Mouse (Mus musculus): ENCODE measurements around the gene Ftl1. TPM values are rescaled to one million over a fixed set of nuclear protein-coding genes. Genes with fewer than 3 reads are reported as not detected.

Ftl1 gene
- total and polyA plus RNA-seq, 3 experiments, result 213 to 903 (median 308) TPM

GRCm38 (mm10) chr7:45494548-45494947 lies 34.9 kb upstream of the Ftl1 start:
- Histone ChIP-seq H3K36me3 (ENCODE audit: control insufficient read depth, insufficient read depth, low read length) (no peaks in the 10 kb centered on the region), H3K9ac (ENCODE audit: low read depth, low read length) (no peak overlapping the region), H3K79me2 (replicated peaks; ENCODE audit: control insufficient read depth, insufficient read depth, low read length) (no peaks in the 10 kb centered on the region), H3K27ac (peak overlapping the region; percentile 82), H3K4me3 (no peak overlapping the region), H3K27me3 (ENCODE audit: control insufficient read depth, insufficient read depth, low read length) (no peaks in the 10 kb centered on the region), H3K4me1 (ENCODE audit: control insufficient read depth, insufficient read depth, low read length) (peaks cover 2% of the 10 kb centered on the region)
- intact Hi-C loops (cut with DNase I), result loop anchor here (2.0 kb wide), 1 partner anchor 14 kb away; no protein-coding TSS in a partner anchor
- no peak for TF ChIP-seq POLR2A (IDR thresholded peaks at IDR 0.05; ENCODE audit: insufficient read depth, low read depth, low read length)
- TF ChIP-seq EP300 (IDR thresholded peaks at IDR 0.05; ENCODE audit: insufficient read depth, low read depth, low read length), result no peak
- no peak for TF ChIP-seq CTCF (IDR thresholded peaks at IDR 0.05)
- 68% methylated on average over 9 of the region's 9 CpGs for WGBS
- peak; percentile 46 to 59 for DNase-seq

DNA sequence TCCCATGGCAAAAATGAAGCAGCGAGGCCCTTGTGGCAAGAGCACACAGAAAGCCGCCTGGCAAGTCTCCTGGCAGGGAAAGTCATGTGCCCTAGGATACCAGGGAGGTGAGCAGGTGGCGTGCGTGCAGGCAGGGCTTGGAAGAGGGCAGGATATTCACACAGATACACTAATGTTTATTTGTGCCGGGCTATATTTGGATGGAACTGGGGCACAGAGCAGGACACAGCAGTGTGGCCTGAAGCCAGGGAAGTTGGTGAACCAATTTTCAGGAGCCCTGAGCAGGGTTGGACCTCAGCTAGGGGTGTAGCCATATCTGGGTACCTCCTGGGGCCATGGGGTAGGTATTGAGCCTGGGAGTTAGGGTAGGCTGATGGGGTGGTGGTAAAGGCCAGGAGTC lies 33.3 kb upstream of the Ftl1 start:
- H3K36me3 ChIP-seq (ENCODE audit: control insufficient read depth, insufficient read depth, low read length), result no peaks in the 10 kb centered on the region

GRCm38 (mm10) chr7:45492225-45492844 lies 32.7 kb upstream of the Ftl1 start:
- 93% methylated on average over 8 of the region's 8 CpGs for WGBS
- H3K4me3 ChIP-seq, result no peak overlapping the region
- TF ChIP-seq EP300 (IDR thresholded peaks at IDR 0.05; ENCODE audit: insufficient read depth, low read depth, low read length), result no peak
- TF ChIP-seq POLR2A (IDR thresholded peaks at IDR 0.05; ENCODE audit: insufficient read depth, low read depth, low read length), result no peak
- TF ChIP-seq CTCF (IDR thresholded peaks at IDR 0.05), result no peak
- H3K27me3 ChIP-seq (ENCODE audit: control insufficient read depth, insufficient read depth, low read length), result no peaks in the 10 kb centered on the region
- intact Hi-C loops (cut with DNase I), result loop anchor here (2.0 kb wide), 1 partner anchor 32 kb away; no protein-coding TSS in a partner anchor
- DNase-seq, result no peak
- no peaks in the 10 kb centered on the region for H3K79me2 ChIP-seq (replicated peaks; ENCODE audit: control insufficient read depth, insufficient read depth, low read length)
- H3K4me1 ChIP-seq (ENCODE audit: control insufficient read depth, insufficient read depth, low read length), result peaks cover 4% of the 10 kb centered on the region
- no peak overlapping the region for H3K9ac ChIP-seq (ENCODE audit: low read depth, low read length)
- H3K27ac ChIP-seq, result peak overlapping the region; percentile 82
- H3K36me3 ChIP-seq (ENCODE audit: control insufficient read depth, insufficient read depth, low read length), result no peaks in the 10 kb centered on the region

More for the DNA sequence above, 33.3 kb upstream of the Ftl1 start:
- H3K27ac ChIP-seq, result peak overlapping the region; percentile 82
- no peaks in the 10 kb centered on the region for H3K79me2 ChIP-seq (replicated peaks; ENCODE audit: control insufficient read depth, insufficient read depth, low read length)
- H3K27me3 ChIP-seq (ENCODE audit: control insufficient read depth, insufficient read depth, low read length), result no peaks in the 10 kb centered on the region
- 57% methylated on average over 5 of the region's 5 CpGs for WGBS
- TF ChIP-seq POLR2A (IDR thresholded peaks at IDR 0.05; ENCODE audit: insufficient read depth, low read depth, low read length) (no peak), EP300 (IDR thresholded peaks at IDR 0.05; ENCODE audit: insufficient read depth, low read depth, low read length) (peak; percentile 58; the same call in 1 of the 2 replicates)
- no peak overlapping the region for H3K4me3 ChIP-seq
- H3K9ac ChIP-seq (ENCODE audit: low read depth, low read length), result no peak overlapping the region
- intact Hi-C loops (cut with DNase I), result loop anchor here (2.0 kb wide), 1 partner anchor 32 kb away; no protein-coding TSS in a partner anchor
- peak; percentile 52 to 62 for DNase-seq
- peaks cover 4% of the 10 kb centered on the region for H3K4me1 ChIP-seq (ENCODE audit: control insufficient read depth, insufficient read depth, low read length)

DNA sequence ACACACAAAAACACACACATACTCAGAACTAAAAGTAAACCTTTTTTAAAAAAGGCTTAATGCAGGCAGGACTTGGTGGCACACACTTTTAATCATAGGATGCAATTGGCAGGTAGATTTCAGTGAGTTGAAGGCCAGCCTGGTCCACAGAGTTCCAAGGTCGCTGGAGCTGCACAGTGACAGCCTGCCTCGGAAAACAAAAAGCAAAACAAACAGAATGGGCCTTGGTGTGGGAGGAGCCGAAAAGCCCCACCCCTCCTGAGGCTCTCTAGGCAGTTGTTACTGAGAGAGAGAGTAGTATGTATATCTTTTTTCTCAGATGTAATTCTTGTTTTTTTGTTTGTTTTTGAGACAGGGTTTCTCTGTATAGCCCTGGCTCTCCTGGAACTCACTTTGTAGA lies 31.6 kb upstream of the Ftl1 start:
- DNase-seq, result no peak
- Histone ChIP-seq H3K9ac (ENCODE audit: low read depth, low read length) (no peak overlapping the region), H3K79me2 (replicated peaks; ENCODE audit: control insufficient read depth, insufficient read depth, low read length) (no peaks in the 10 kb centered on the region), H3K27me3 (ENCODE audit: control insufficient read depth, insufficient read depth, low read length) (no peaks in the 10 kb centered on the region), H3K4me1 (ENCODE audit: control insufficient read depth, insufficient read depth, low read length) (peaks cover 4% of the 10 kb centered on the region), H3K36me3 (ENCODE audit: control insufficient read depth, insufficient read depth, low read length) (no peaks in the 10 kb centered on the region), H3K4me3 (no peak overlapping the region), H3K27ac (peak overlapping the region; percentile 41; the same call in 1 of the 2 replicates)
- WGBS, result 15% methylated on average over 3 of the region's 3 CpGs
- intact Hi-C loops (cut with DNase I), result no loop called here
- TF ChIP-seq POLR2A (IDR thresholded peaks at IDR 0.05; ENCODE audit: insufficient read depth, low read depth, low read length), result 0 out of 2 replicates have a peak, but pooled peaks have one; percentile 8
- TF ChIP-seq EP300 (IDR thresholded peaks at IDR 0.05; ENCODE audit: insufficient read depth, low read depth, low read length), result no peak
- TF ChIP-seq CTCF (IDR thresholded peaks at IDR 0.05), result no peak

- Histone ChIP-seq H3K9ac (ENCODE audit: low read depth, low read length) (no peak overlapping the region), H3K79me2 (replicated peaks; ENCODE audit: control insufficient read depth, insufficient read depth, low read length) (no peaks in the 10 kb centered on the region), H3K27me3 (ENCODE audit: control insufficient read depth, insufficient read depth, low read length) (no peaks in the 10 kb centered on the region), H3K4me1 (ENCODE audit: control insufficient read depth, insufficient read depth, low read length) (peaks cover 4% of the 10 kb centered on the region), H3K4me3 (no peak overlapping the region), H3K36me3 (ENCODE audit: control insufficient read depth, insufficient read depth, low read length) (no peaks in the 10 kb centered on the region), H3K27ac (peak overlapping the region; percentile 41; the same call in 1 of the 2 replicates)
- no peak for TF ChIP-seq CTCF (IDR thresholded peaks at IDR 0.05)
- no peak for TF ChIP-seq POLR2A (IDR thresholded peaks at IDR 0.05; ENCODE audit: insufficient read depth, low read depth, low read length)
- TF ChIP-seq EP300 (IDR thresholded peaks at IDR 0.05; ENCODE audit: insufficient read depth, low read depth, low read length), result no peak
- no peak for DNase-seq
- 54% methylated on average over 9 of the region's 9 CpGs for WGBS
- intact Hi-C loops (cut with DNase I), result no loop called here
These were observed 31.1 kb upstream of the Ftl1 start for GRCm38 (mm10) chr7:45490822-45491221.

GRCm38 (mm10) chr7:45489578-45489977 lies 29.9 kb upstream of the Ftl1 start:
- no peak overlapping the region for H3K27ac ChIP-seq
- H3K4me1 ChIP-seq (ENCODE audit: control insufficient read depth, insufficient read depth, low read length), result peaks cover 4% of the 10 kb centered on the region
- H3K79me2 ChIP-seq (replicated peaks; ENCODE audit: control insufficient read depth, insufficient read depth, low read length), result no peaks in the 10 kb centered on the region
- no peak overlapping the region for H3K4me3 ChIP-seq
- no peaks in the 10 kb centered on the region for H3K27me3 ChIP-seq (ENCODE audit: control insufficient read depth, insufficient read depth, low read length)
- 73% methylated on average over 7 of the region's 7 CpGs for WGBS
- TF ChIP-seq CTCF (IDR thresholded peaks at IDR 0.05) (no peak), POLR2A (IDR thresholded peaks at IDR 0.05; ENCODE audit: insufficient read depth, low read depth, low read length) (no peak), EP300 (IDR thresholded peaks at IDR 0.05; ENCODE audit: insufficient read depth, low read depth, low read length) (no peak)
- no peaks in the 10 kb centered on the region for H3K36me3 ChIP-seq (ENCODE audit: control insufficient read depth, insufficient read depth, low read length)
- no peak for DNase-seq
- intact Hi-C loops (cut with DNase I), result no loop called here
- H3K9ac ChIP-seq (ENCODE audit: low read depth, low read length), result no peak overlapping the region
